Comparison of ENCODE assay signal across 11 mouse cellular contexts in the genomic region with DNA sequence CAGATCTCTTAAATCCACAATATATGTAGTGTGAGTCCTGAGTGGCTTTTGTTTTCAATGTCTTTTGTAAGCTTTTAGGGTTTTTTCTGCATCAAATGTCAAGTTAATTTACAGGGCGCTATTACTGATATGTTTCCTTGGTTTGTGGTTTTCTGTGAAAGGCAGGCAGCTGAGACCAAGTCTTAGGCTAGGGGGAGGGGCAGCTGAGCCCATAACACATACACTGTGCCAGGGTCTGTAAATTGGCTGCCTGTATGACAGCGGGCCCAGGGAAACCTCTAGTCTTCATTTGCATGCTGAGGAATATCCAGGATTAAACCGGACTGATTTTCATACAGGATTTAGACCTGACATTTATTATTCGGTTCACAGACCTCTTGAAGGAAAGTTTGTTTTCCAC.
DNase-seq lines count a peak whose midpoint lies in the region; ATAC-seq and TF ChIP-seq lines count a peak whose summit lies in the region.
"Had no signal": no experiment of that assay in that cellular context is flagged by ENCODE, and none has a peak within 500 bp of the region (broad histone marks: within the 10 kb centered on the region; RNA-seq: fewer than 3 reads in every experiment).

No protein-coding gene starts in this region.

- H3K4me3 ChIP-seq in forebrain, embryonic 11.5 days (ENCODE audit: low read depth, low read length), result no peak overlapping the region
- H3K4me3 ChIP-seq in intestine, embryonic 15.5 days (replicated peaks), result no peak overlapping the region
- no peak overlapping the region for H3K4me3 ChIP-seq in stomach, postnatal 0 days (ENCODE audit: low read depth, low read length)
- H3K4me3 ChIP-seq: embryonic facial prominence, embryonic 15.5 days; heart, adult 2 months had no signal

- no peak for TF ChIP-seq EP300 in stomach, postnatal 0 days (optimal IDR thresholded peaks at IDR 0.05)

- no peak for TF ChIP-seq CTCF in stomach, postnatal 0 days (IDR thresholded peaks at IDR 0.05; ENCODE audit: low read depth)

- H3K27ac ChIP-seq in forebrain, embryonic 11.5 days (ENCODE audit: low read depth, low read length), result peak overlapping the region; percentile 67; the same call in 1 of the 2 replicates
- no peak overlapping the region for H3K27ac ChIP-seq in intestine, embryonic 15.5 days
- no peak overlapping the region for H3K27ac ChIP-seq in stomach, postnatal 0 days (replicated peaks)
- H3K27ac ChIP-seq: embryonic facial prominence, embryonic 15.5 days; heart, adult 2 months; liver, embryonic 14.5 days had no signal

- ATAC-seq in forebrain, embryonic 11.5 days (replicated peaks; ENCODE audit: low FRiP score), result peak; percentile 88
- ATAC-seq in megakaryocyte progenitor cell, adult 5-6 weeks (replicated peaks; ENCODE audit: poor library complexity), result 0 out of 2 replicates have a peak, but pooled peaks have one; percentile 20
- no peak for ATAC-seq in intestine, embryonic 15.5 days
- ATAC-seq in stomach, postnatal 0 days (ENCODE audit: low FRiP score, low TSS enrichment), result no peak

- peak; percentile 46 for DNase-seq in right cerebral cortex, postnatal 4 days
- DNase-seq in right cerebral cortex, postnatal 14 days, result no peak
- DNase-seq in forebrain, embryonic 11.5 days (ENCODE audit: low spot score), result peak; percentile 65
- DNase-seq in lung, postnatal 25 days (ENCODE audit: low spot score), result no peak
- DNase-seq in gastrocnemius, adult 18-20 months (ENCODE audit: low spot score), result no peak
- no peak for DNase-seq in stomach, postnatal 0 days (ENCODE audit: low spot score)
- DNase-seq: heart, adult 2 months had no signal

- no peaks in the 10 kb centered on the region for H3K36me3 ChIP-seq in forebrain, embryonic 11.5 days (ENCODE audit: control insufficient read depth, insufficient read depth, low read length)
- H3K36me3 ChIP-seq in intestine, embryonic 15.5 days, result no peaks in the 10 kb centered on the region
- no peaks in the 10 kb centered on the region for H3K36me3 ChIP-seq in stomach, postnatal 0 days (ENCODE audit: control insufficient read depth, insufficient read depth, low read length)
- H3K36me3 ChIP-seq: embryonic facial prominence, embryonic 15.5 days had no signal

- H3K27me3 ChIP-seq in forebrain, embryonic 11.5 days (ENCODE audit: control insufficient read depth, insufficient read depth, low read length), result no peaks in the 10 kb centered on the region
- H3K27me3 ChIP-seq in intestine, embryonic 15.5 days (replicated peaks), result no peaks in the 10 kb centered on the region
- no peaks in the 10 kb centered on the region for H3K27me3 ChIP-seq in stomach, postnatal 0 days (ENCODE audit: control insufficient read depth, insufficient read depth, low read length)
- H3K27me3 ChIP-seq: embryonic facial prominence, embryonic 15.5 days had no signal

- H3K4me1 ChIP-seq in forebrain, embryonic 11.5 days (replicated peaks; ENCODE audit: control insufficient read depth, insufficient read depth, low read length), result peaks cover 6% of the 10 kb centered on the region
- no peaks in the 10 kb centered on the region for H3K4me1 ChIP-seq in intestine, embryonic 15.5 days (replicated peaks)
- no peaks in the 10 kb centered on the region for H3K4me1 ChIP-seq in stomach, postnatal 0 days (replicated peaks; ENCODE audit: control insufficient read depth, insufficient read depth)
- H3K4me1 ChIP-seq: embryonic facial prominence, embryonic 15.5 days had no signal

- H3K9me3 ChIP-seq in forebrain, embryonic 11.5 days (ENCODE audit: control insufficient read depth, low read length), result no peaks in the 10 kb centered on the region
- H3K9me3 ChIP-seq in intestine, embryonic 15.5 days, result no peaks in the 10 kb centered on the region
- no peaks in the 10 kb centered on the region for H3K9me3 ChIP-seq in stomach, postnatal 0 days (ENCODE audit: control insufficient read depth, low read length)
- H3K9me3 ChIP-seq: embryonic facial prominence, embryonic 15.5 days had no signal

- H3K4me2 ChIP-seq in forebrain, embryonic 11.5 days (ENCODE audit: low read depth, low read length, severe bottlenecking), result no peak overlapping the region
- H3K4me2 ChIP-seq in intestine, embryonic 15.5 days (replicated peaks), result no peak overlapping the region
- H3K4me2 ChIP-seq in stomach, postnatal 0 days (replicated peaks; ENCODE audit: low read depth), result no peak overlapping the region
- H3K4me2 ChIP-seq: embryonic facial prominence, embryonic 15.5 days had no signal

- H3K9ac ChIP-seq in forebrain, embryonic 11.5 days (ENCODE audit: low read length), result no peak overlapping the region
- no peak overlapping the region for H3K9ac ChIP-seq in intestine, embryonic 15.5 days
- no peak overlapping the region for H3K9ac ChIP-seq in stomach, postnatal 0 days (ENCODE audit: low read length)
- H3K9ac ChIP-seq: embryonic facial prominence, embryonic 15.5 days; liver, embryonic 14.5 days had no signal

- WGBS in forebrain, embryonic 11.5 days, result 27% methylated on average over 4 of the region's 4 CpGs
- WGBS in intestine, embryonic 15.5 days, result 56% methylated on average over 4 of the region's 4 CpGs
- WGBS in stomach, postnatal 0 days, result 48% methylated on average over 4 of the region's 4 CpGs

Comparison
In these comparisons a context has a peak if more than half of its experiments do, and no peak if none do; other contexts are left out.
1. DNase-seq: peak in right cerebral cortex, postnatal 4 days (single experiment) and forebrain, embryonic 11.5 days (single experiment); none in right cerebral cortex, postnatal 14 days (single experiment), lung, postnatal 25 days (single experiment), gastrocnemius, adult 18-20 months (single experiment) and stomach, postnatal 0 days (single experiment).
2. ATAC-seq: peak in forebrain, embryonic 11.5 days (single experiment) and megakaryocyte progenitor cell, adult 5-6 weeks (single experiment); none in intestine, embryonic 15.5 days (single experiment) and stomach, postnatal 0 days (single experiment).